Mouse (Mus musculus) heart, adult 2 months (tissue): ENCODE data around the gene Pomt1. TPM values are rescaled to one million over a fixed set of nuclear protein-coding genes. Genes with fewer than 3 reads are reported as not detected.

ENCODE experiments used
- DNase-seq, 2 experiments: peaks; one replicate each; pipeline ENCODE4 v3.0.0; 2021
- H3K27ac ChIP-seq: fragments of 200-600 bp; 2 replicates; pipeline ENCODE4 v1.8.1; 2022
- H3K27me3 ChIP-seq: fragments of 200-500 bp; 2 replicates; pipeline ENCODE4 v1.6.1; 2012; ENCODE audit warnings: mild to moderate bottlenecking, low read length, inconsistent platforms, mixed read lengths; ENCODE audit not compliant: control insufficient read depth, insufficient read depth
- H3K36me3 ChIP-seq: fragments of 200-500 bp; 2 replicates; pipeline ENCODE4 v1.6.1; 2012; ENCODE audit warnings: low read length, inconsistent platforms; ENCODE audit not compliant: control insufficient read depth, insufficient read depth
- H3K4me1 ChIP-seq: fragments of 200-500 bp; 2 replicates; pipeline ENCODE4 v1.6.1; 2011; ENCODE audit warnings: low read length; ENCODE audit not compliant: control insufficient read depth, insufficient read depth
- H3K4me3 ChIP-seq: fragments of 200-600 bp; 2 replicates; pipeline ENCODE4 v1.8.1; 2022
- H3K79me2 ChIP-seq: fragments of 200-500 bp; replicated peaks from 2 replicates; pipeline ENCODE4 v1.6.1; 2012; ENCODE audit warnings: mild to moderate bottlenecking, inconsistent platforms, low read length, moderate library complexity, mixed read lengths; ENCODE audit not compliant: control insufficient read depth, insufficient read depth
- H3K9ac ChIP-seq: fragments of 200-500 bp; 2 replicates; pipeline ENCODE4 v1.6.1; 2012; ENCODE audit warnings: low read depth, mild to moderate bottlenecking, control low read depth, inconsistent platforms, low read length, mixed read lengths
- CTCF ChIP-seq: fragments of 200-600 bp; IDR thresholded peaks from 2 replicates; pipeline ENCODE4 v1.8.1; 2022; ENCODE audit warnings: antibody characterized with exemption, mild to moderate bottlenecking, moderate library complexity
- EP300 ChIP-seq: fragments of 200-500 bp; IDR thresholded peaks from 2 replicates; pipeline ENCODE4 v1.6.1; 2011; ENCODE audit warnings: low read depth, low read length, control low read depth; ENCODE audit not compliant: insufficient read depth
- POLR2A ChIP-seq: fragments of 200-500 bp; IDR thresholded peaks from 2 replicates; pipeline ENCODE4 v1.6.1; 2011; ENCODE audit warnings: mild to moderate bottlenecking, low read depth, low read length, control low read depth; ENCODE audit not compliant: insufficient read depth
- WGBS: fragments of 180-500 bp; shearing (Covaris S2); methylation state at CpG from one replicate; pipeline ENCODE4 v1.1.7; 2018; 5-methylcytosine and 5-hydroxymethylcytosine counted together
- intact Hi-C: fragments of 180-260 bp; cut with DNase I; formaldehyde crosslinking; loops from one replicate; pipeline ENCODE4 v1.15.1; 2025
- polyA plus RNA-seq: library from polyadenylated mRNA; depleted of rRNA; stranded (reverse); fragments of >200 nt; gene quantifications from 2 replicates; pipeline ENCODE4 v1.2.3, GENCODE M21; 2012; rRNA removed
- total RNA-seq, 2 experiments: library from RNA; stranded (reverse); gene quantifications; 2 replicates each; pipeline ENCODE4 v1.2.3; 2021

Gene Pomt1
- total and polyA plus RNA-seq, 3 experiments = 13.1 to 17.7 (median 16.9) TPM

DNA sequence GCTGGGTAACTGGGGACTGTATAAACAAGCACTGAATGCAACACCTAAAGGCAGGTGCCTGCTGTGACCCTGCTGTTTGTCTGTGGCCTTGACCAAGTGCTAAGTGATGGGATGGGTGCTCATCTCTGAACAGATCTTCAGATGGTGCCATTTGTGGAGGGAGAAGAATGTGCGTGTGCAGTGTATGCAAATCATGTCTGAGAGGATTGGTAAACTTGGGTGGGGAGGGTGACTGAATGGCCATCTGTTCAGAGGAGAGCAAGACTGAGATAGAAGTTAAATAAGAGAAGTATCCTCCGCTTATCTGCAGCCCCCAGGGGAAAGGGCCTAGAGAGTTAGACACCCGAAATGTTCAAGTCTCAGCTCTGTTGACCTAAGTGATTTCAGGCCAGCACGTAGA, 63.1 kb downstream of the Pomt1 start:
- intact Hi-C loops = no loop called here
- H3K36me3 ChIP-seq = no peaks in the 10 kb centered on the region
- no peak for DNase-seq

GRCm38 (mm10) chr2:32302952-32303351, 66.6 kb downstream of the Pomt1 start:
- H3K4me1 ChIP-seq = no peaks in the 10 kb centered on the region
- H3K36me3 ChIP-seq = no peaks in the 10 kb centered on the region
- no peak for DNase-seq
- no peak for TF ChIP-seq POLR2A
- peak; percentile 42 for TF ChIP-seq CTCF
- H3K79me2 ChIP-seq = no peaks in the 10 kb centered on the region
- WGBS = 93% methylated on average over 10 of the region's 10 CpGs
- H3K27me3 ChIP-seq = no peaks in the 10 kb centered on the region
- H3K27ac ChIP-seq = no peak overlapping the region
- no peak overlapping the region for H3K9ac ChIP-seq
- H3K4me3 ChIP-seq = no peak overlapping the region
- intact Hi-C loops = no loop called here

More for the DNA sequence above, 63.1 kb downstream of the Pomt1 start:
- WGBS = 83% methylated on average over 4 of the region's 4 CpGs
- H3K9ac ChIP-seq = no peak overlapping the region
- H3K4me1 ChIP-seq = peaks cover 1% of the 10 kb centered on the region
- H3K27ac ChIP-seq = no peak overlapping the region
- no peaks in the 10 kb centered on the region for H3K27me3 ChIP-seq
- no peak for TF ChIP-seq POLR2A
- no peak for TF ChIP-seq EP300
- TF ChIP-seq CTCF = no peak
- no peak overlapping the region for H3K4me3 ChIP-seq
- no peaks in the 10 kb centered on the region for H3K79me2 ChIP-seq

- 64% methylated on average over 8 of the region's 8 CpGs for WGBS
- H3K27me3 ChIP-seq = no peaks in the 10 kb centered on the region
- no peak overlapping the region for H3K4me3 ChIP-seq
- no peaks in the 10 kb centered on the region for H3K4me1 ChIP-seq
- peak in 1 of 2 experiments; percentile 61 for DNase-seq
- H3K27ac ChIP-seq = no peak overlapping the region
- no peak overlapping the region for H3K9ac ChIP-seq
- TF ChIP-seq POLR2A (no peak), CTCF (peak; percentile 70), EP300 (0 out of 2 replicates have a peak, but pooled peaks have one; percentile 8)
- intact Hi-C loops = no loop called here
- no peaks in the 10 kb centered on the region for H3K36me3 ChIP-seq
- H3K79me2 ChIP-seq = no peaks in the 10 kb centered on the region
These were observed 67.9 kb downstream of the Pomt1 start for GRCm38 (mm10) chr2:32304145-32304832.

Other genes starting within 250 kb of the Pomt1 start
- 10 to 100 TPM; 15.9 to 19.1 TPM for gene Fam78a, start 151.7 kb upstream of the Pomt1 start, total RNA-seq
- 18.7 and 24.9 TPM in 2 replicates for gene Fam78a, start 151.7 kb upstream of the Pomt1 start, polyA plus RNA-seq
- 10 to 100 TPM; 33.6 to 33.8 TPM for gene Plpp7, start 141.1 kb upstream of the Pomt1 start, total RNA-seq
- gene Plpp7, start 141.1 kb upstream of the Pomt1 start, polyA plus RNA-seq = 56.3 and 62.1 TPM in 2 replicates
- gene Prrc2b, start 85.5 kb upstream of the Pomt1 start, total RNA-seq = 10 to 100 TPM; 78.3 to 82.6 TPM
- gene Prrc2b, start 85.5 kb upstream of the Pomt1 start, polyA plus RNA-seq = 39.3 and 46.9 TPM in 2 replicates
- gene Uck1, start 23.6 kb downstream of the Pomt1 start, total RNA-seq = 10 to 100 TPM; 22.5 to 22.8 TPM
- gene Uck1, start 23.6 kb downstream of the Pomt1 start, polyA plus RNA-seq = 41.7 and 43.1 TPM in 2 replicates
- gene Golga2, start 50.8 kb downstream of the Pomt1 start, total RNA-seq = 10 to 100 TPM; 69.8 to 79.9 TPM
- gene Golga2, start 50.8 kb downstream of the Pomt1 start, polyA plus RNA-seq = 34.5 and 44.0 TPM in 2 replicates
- gene Swi5, start 51.5 kb downstream of the Pomt1 start, total RNA-seq = 100 to 1,000 TPM; 205 to 233 TPM
- gene Swi5, start 51.5 kb downstream of the Pomt1 start, polyA plus RNA-seq = 173 and 223 TPM in 2 replicates
- 10 to 100 TPM; 26.7 to 29.5 TPM for gene Ciz1, start 115.7 kb downstream of the Pomt1 start, total RNA-seq
- 117 and 128 TPM in 2 replicates for gene Ciz1, start 115.7 kb downstream of the Pomt1 start, polyA plus RNA-seq
- gene Dnm1, start 116.7 kb downstream of the Pomt1 start, total RNA-seq = 1 to 10 TPM; 4.0 to 5.5 TPM
- gene Dnm1, start 116.7 kb downstream of the Pomt1 start, polyA plus RNA-seq = 20.4 and 23.1 TPM in 2 replicates
- 10 to 100 TPM; 39.6 to 44.8 TPM for gene 1110008P14Rik, start 145.3 kb downstream of the Pomt1 start, total RNA-seq
- 129 and 132 TPM in 2 replicates for gene 1110008P14Rik, start 145.3 kb downstream of the Pomt1 start, polyA plus RNA-seq
- 1 to 10 TPM; 4.1 to 6.9 TPM for gene Lcn2, start 151.7 kb downstream of the Pomt1 start, total RNA-seq
- gene Lcn2, start 151.7 kb downstream of the Pomt1 start, polyA plus RNA-seq = 6.6 and 11.3 TPM in 2 replicates
- gene Ptges2, start 159.3 kb downstream of the Pomt1 start, total RNA-seq = 10 to 100 TPM; 58.6 to 68.2 TPM
- 68.8 and 98.5 TPM in 2 replicates for gene Ptges2, start 159.3 kb downstream of the Pomt1 start, polyA plus RNA-seq
- 1 to 10 TPM; 2.8 to 3.4 TPM for gene Naif1, start 213.9 kb downstream of the Pomt1 start, total RNA-seq
- gene Naif1, start 213.9 kb downstream of the Pomt1 start, polyA plus RNA-seq = 3.7 and 4.6 TPM in 2 replicates
- gene Slc25a25, start 214.9 kb downstream of the Pomt1 start, total RNA-seq = 10 to 100 TPM in 1 of 2 experiments, 1 to 10 TPM in 1; 8.5 to 10.1 TPM
- gene Slc25a25, start 214.9 kb downstream of the Pomt1 start, polyA plus RNA-seq = 5.7 and 7.3 TPM in 2 replicates